Mouse (Mus musculus) heart, adult 8-10 months (tissue): ENCODE data around the gene Necab2. TPM values are rescaled to one million over a fixed set of nuclear protein-coding genes. Genes with fewer than 3 reads are reported as not detected.

Experiments
- DNase-seq: peaks from one replicate; pipeline ENCODE4 v3.0.0; 2022; ENCODE audit warnings: low spot score
- total RNA-seq, 4 experiments: library from RNA; stranded (reverse); gene quantifications; 2 replicates each; pipeline ENCODE4 v1.2.4; 2022

Gene Necab2
- total RNA-seq, 4 experiments from 2014 or later, result not detected

GRCm38 (mm10) chr8:119428350-119428740 is 18.2 kb upstream of the Necab2 start:
- DNase-seq, result no peak

GRCm38 (mm10) chr8:119428766-119429327 is 17.7 kb upstream of the Necab2 start:
- no peak for DNase-seq

GRCm38 (mm10) chr8:119429552-119429951 is 17.0 kb upstream of the Necab2 start:
- no peak for DNase-seq

- DNase-seq, result no peak
Measured at GRCm38 (mm10) chr8:119430250-119430649, 16.3 kb upstream of the Necab2 start.

GRCm38 (mm10) chr8:119430690-119431089 is 15.8 kb upstream of the Necab2 start:
- DNase-seq, result no peak

- DNase-seq, result no peak
Measured at GRCm38 (mm10) chr8:119432372-119432771, 14.1 kb upstream of the Necab2 start.

- no peak for DNase-seq
Measured at GRCm38 (mm10) chr8:119433582-119434174, 12.8 kb upstream of the Necab2 start, which contains the start of gene Osgin1. Gene Osgin1, plus strand, starts transcription at chr8:119434124.

GRCm38 (mm10) chr8:119434569-119434968 is 11.9 kb upstream of the Necab2 start:
- DNase-seq, result no peak

- DNase-seq, result no peak
Measured at GRCm38 (mm10) chr8:119435527-119435926, 11.0 kb upstream of the Necab2 start.

- DNase-seq, result no peak
Measured at GRCm38 (mm10) chr8:119436331-119436730, 10.2 kb upstream of the Necab2 start.

- peak; percentile 93 for DNase-seq
Measured at GRCm38 (mm10) chr8:119436933-119437332, 9.6 kb upstream of the Necab2 start.

- DNase-seq, result no peak
Measured at GRCm38 (mm10) chr8:119437506-119437905, 9.0 kb upstream of the Necab2 start.

- DNase-seq, result no peak
Measured at GRCm38 (mm10) chr8:119438876-119439275, 7.6 kb upstream of the Necab2 start.

GRCm38 (mm10) chr8:119439424-119439823 is 7.1 kb upstream of the Necab2 start:
- DNase-seq, result no peak

- no peak for DNase-seq
Measured at GRCm38 (mm10) chr8:119439893-119440249, 6.6 kb upstream of the Necab2 start.

GRCm38 (mm10) chr8:119440250-119440951 is 6.1 kb upstream of the Necab2 start:
- peak; percentile 89 for DNase-seq

GRCm38 (mm10) chr8:119440952-119441270 is 5.6 kb upstream of the Necab2 start:
- DNase-seq, result no peak

- no peak for DNase-seq
Measured at GRCm38 (mm10) chr8:119442013-119442412, 4.5 kb upstream of the Necab2 start.

GRCm38 (mm10) chr8:119442970-119443369 is 3.5 kb upstream of the Necab2 start:
- DNase-seq, result no peak

- DNase-seq, result no peak
Measured at GRCm38 (mm10) chr8:119446990-119447780, 666 bp downstream of the Necab2 start.

GRCm38 (mm10) chr8:119447781-119448170 is 1.3 kb downstream of the Necab2 start:
- no peak for DNase-seq

GRCm38 (mm10) chr8:119449627-119450026 is 3.1 kb downstream of the Necab2 start:
- no peak for DNase-seq
